Mouse (Mus musculus): ENCODE measurements at regions not wholly inside any gene's neighbourhood (a gene's known extent, or its start where the extent isn't known, plus 50 kb on each side); places are given as distances from the start of the nearest gene placed in this dataset.

DNA sequence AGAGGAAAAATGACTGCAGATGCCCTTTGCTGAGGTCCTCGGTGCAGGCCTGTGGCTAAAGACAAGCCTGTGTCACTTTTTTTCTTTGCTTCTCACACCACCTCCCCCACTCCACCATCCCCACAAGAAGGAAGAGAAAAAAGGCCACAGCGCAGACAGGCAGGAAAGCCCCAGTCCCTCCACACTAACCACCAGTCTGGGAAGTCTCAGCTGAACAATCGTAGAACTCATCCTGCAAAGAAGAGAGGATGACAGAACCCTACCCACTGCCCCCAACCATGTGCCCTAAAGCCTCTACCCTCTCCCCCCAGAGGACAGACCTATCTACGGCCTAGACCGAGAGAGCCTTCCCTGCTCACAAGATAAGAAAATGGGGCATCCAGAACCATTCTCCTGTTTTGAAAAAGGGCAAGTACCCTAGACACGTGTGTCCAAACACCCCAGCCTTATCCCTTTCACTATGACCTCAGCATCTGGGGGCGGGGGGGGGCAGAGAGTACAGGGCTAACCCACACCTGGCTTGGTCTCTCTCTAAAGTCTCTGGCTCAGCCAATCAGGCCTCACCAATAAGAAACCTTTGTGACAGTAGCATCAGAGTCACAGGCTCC, 214.8 kb downstream of the Ly86 start:
- intact Hi-C loops (cut with DNase I): no loop called here

DNA sequence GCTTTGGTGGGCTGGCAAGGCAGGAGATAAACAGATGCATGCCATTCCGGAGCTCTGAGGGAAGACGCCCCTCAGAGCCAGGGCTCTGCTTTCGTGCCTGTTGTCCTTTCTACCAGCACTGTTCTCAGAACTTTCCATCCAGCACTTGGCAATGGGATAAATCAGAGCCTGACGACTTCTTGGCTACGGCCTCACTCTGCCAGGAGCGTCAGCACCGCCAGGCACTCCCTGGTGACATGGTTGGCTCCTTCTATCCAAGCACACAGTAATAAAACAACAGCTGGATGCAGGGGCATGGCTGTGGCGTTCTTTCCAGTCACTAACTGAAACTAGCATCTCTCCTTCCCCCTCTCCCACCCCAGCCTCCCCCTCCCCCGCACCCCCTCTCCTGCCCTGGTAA, 215.4 kb downstream of the Ly86 start:
- intact Hi-C loops (cut with DNase I): no loop called here
- no peak for DNase-seq (ENCODE audit: low spot score in 2 of 2)

More for the DNA sequence above, 214.8 kb downstream of the Ly86 start:
- no peak for DNase-seq (ENCODE audit: low spot score in 2 of 2)

DNA sequence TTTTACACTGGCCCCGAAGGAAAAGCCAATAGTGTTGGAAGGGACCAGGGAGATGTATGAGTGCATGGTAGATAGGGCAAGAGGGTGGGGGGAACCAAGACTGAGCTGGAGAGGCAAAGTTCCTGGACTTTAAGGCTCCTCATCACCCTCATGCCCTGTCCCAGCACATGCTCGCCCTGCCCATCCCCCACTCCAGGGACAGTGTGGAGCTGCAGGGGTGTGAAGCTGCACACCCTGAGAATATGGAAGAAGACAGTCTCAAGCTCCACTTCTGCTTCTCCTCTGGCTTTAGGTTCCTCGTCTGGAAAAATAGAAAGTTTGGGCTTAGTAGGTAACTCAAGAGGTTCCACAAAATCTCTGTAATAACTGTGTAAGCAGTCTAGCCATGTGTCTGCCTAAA, 215.8 kb downstream of the Ly86 start:
- no peak for DNase-seq (ENCODE audit: low spot score in 2 of 2)
- intact Hi-C loops (cut with DNase I): no loop called here

DNA sequence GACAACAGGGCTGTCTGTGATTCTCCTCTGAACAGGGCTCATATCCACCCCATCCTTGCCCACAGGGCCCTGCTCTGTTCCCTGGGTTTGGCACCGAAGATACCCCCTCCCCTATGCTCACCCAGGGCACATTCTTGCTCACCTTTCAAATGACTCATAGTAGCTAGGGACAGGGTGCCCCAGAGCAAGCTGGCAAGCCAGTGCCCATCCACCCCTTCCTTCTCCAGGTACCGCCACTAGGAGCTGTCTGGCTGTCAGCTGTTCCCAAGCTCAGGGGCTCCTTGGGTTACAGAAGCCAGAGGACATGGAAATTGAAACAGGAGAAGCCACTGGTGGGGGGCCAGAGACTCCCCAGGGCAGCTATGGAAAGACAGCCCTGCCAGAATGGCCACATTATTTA, 216.4 kb downstream of the Ly86 start:
- no peak for DNase-seq (ENCODE audit: low spot score in 2 of 2)
- intact Hi-C loops (cut with DNase I): no loop called here

DNA sequence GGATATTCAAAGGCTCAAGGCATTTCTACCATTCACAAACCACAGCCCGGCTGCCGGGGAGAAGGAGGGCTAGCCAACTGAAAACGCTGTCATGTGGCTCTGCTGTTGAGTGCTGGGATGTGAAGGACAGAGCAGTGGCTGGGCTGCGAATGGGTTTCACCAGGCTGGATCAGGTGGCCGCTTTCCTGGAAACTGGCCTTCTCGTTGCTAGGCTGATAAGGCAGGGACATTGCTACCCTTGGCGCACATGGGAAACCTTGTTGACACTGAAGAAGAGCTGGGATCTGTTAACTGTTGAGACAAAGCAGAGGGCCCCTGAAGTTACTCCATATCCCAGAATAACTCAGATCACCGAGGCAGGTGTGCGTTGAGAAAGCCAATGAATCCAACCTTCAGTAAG, 216.1 kb upstream of the Rreb1 start:
- no peak for DNase-seq (ENCODE audit: low spot score in 2 of 2)
- intact Hi-C loops (cut with DNase I): no loop called here

DNA sequence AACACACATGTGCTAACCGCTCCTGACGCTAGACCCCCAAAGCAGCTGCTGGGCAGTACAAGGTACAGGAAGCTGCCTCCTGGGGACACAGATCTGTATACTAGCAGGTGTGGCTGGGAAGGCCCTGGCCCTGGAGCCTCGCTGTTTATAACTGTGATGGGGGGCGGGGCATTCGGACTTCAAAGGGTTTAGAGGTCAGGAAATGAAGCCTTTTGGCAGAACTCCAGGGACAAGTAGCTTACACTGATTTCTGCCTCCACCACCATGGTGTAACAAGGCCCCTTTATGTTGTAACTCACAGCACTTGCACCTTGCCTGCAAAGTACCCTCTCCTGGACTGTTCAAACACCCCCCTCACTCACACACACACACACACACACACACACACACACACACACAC, 215.5 kb upstream of the Rreb1 start:
- DNase-seq (ENCODE audit: low spot score in 2 of 2): no peak
- intact Hi-C loops (cut with DNase I): no loop called here

DNA sequence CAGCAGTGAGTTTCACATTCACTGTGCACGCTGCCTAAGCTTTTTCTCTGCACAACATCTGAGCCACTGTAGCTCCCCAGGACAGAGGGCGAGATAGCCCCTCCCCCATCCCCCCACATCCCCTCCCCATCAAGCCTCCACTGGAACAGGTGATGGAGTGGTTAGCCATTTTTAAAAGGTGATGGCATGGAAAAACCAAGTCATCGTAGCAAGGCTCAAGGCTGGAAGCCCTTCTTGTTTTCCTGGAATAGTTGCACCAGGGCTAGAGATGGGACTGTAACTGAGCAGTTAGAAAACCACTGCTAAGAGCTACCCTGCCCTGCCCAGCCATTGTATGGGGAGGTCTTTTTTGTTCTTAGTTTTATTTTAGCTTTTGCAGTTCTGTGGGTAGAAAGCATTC, 209.1 kb upstream of the Rreb1 start:
- no peak for DNase-seq (ENCODE audit: low spot score in 2 of 2)
- intact Hi-C loops (cut with DNase I): no loop called here

DNA sequence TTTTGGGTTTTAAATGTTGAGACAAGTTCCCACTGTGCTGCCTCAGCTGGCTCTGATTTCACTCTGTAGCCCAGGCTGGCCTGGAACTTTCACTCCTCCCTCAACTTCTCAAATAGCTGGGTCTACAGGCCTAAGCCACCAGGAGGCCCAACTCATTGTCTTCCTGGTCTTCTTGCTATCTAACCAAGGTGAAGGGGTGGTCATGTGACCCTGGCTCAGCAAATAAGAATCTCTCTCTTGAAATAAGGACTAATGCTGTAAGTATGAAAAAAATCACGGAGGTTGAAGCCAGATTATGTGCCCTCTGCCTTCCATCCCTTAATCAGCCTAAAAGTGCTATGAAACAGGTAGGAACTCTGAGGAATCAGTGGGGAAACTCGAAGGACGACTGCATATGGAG, 208.7 kb upstream of the Rreb1 start:
- no peak for DNase-seq (ENCODE audit: low spot score in 2 of 2)
- intact Hi-C loops (cut with DNase I): no loop called here

DNA sequence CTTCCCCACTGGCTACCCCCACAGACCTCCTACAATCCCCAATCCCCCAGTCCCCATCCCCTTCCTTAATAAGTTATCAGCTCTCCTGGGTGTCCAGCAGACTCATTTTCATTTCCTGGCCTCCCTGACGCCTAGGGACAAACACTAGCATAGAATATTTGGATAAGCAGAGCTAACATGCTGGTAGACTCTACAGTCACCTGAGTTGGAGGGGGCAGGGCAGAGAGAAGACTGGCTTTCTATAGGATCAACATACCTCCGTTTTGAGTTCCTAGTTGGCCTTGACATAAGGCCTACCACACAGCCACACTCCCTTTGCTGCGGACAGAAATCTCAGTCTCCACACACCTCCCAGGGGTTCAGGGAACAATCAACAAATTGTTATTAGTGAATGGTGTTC, 205.2 kb upstream of the Rreb1 start:
- no peak for DNase-seq (ENCODE audit: low spot score in 2 of 2)
- intact Hi-C loops (cut with DNase I): no loop called here

DNA sequence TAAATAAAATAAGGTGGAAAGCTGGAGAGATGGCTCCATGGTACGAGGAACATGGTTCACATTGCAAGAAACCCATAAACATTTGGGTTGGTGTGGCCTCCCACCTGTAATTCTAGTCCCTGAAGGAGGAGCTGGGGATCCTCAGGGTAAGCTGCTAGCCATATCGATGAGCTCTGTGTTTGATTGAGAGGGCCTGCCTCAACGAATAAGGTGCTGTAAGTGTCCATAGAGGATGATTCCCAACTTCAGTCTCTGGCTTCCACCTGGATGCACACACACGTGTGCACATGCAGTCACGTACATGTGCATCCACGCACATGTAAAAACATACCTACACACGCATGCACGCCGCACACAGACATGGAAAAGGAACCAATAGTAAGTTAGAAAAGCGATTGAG, 199.0 kb upstream of the Rreb1 start:
- DNase-seq (ENCODE audit: low spot score in 2 of 2): no peak
- intact Hi-C loops (cut with DNase I): no loop called here

DNA sequence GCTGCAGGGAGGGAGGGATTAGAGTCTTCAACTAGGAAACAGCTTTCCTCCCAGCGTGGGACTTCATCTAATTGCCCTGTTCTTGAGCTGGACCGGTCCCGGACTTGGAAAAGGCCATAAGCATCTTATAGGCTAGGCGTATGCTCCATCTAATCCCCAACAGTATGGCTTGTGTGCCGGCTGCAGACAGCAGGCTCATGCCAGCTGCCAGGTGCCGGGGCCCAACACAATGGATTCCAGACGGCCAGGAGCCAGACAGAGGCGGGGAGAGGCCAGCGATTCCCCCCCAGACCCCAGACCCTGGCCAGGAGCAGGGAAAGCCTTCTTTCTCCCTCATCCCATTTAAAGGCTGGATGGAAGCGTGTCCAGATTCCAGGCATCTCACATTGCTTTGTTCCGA, 198.4 kb upstream of the Rreb1 start:
- intact Hi-C loops (cut with DNase I): no loop called here
- no peak for DNase-seq (ENCODE audit: low spot score in 2 of 2)

DNA sequence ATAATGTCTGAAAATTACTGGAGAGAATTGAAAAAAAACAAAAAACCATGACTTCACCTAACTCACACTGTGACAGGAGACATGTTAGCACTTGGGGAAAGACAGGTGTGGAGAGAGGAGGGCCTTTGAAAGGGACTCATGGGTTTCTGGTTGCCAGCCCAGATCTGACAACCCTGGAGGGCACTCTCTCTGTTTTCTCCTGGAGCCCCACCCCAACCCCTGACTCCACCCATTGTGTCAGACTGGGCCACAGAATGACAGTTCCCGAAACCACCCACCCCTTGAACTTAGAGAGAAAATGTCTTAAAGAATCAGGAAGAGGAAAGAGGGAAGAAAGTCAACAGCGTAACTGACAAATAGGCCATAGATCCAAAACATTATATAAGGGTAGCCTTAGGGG, 197.4 kb upstream of the Rreb1 start:
- intact Hi-C loops (cut with DNase I): no loop called here
- DNase-seq (ENCODE audit: low spot score in 2 of 2): no peak

DNA sequence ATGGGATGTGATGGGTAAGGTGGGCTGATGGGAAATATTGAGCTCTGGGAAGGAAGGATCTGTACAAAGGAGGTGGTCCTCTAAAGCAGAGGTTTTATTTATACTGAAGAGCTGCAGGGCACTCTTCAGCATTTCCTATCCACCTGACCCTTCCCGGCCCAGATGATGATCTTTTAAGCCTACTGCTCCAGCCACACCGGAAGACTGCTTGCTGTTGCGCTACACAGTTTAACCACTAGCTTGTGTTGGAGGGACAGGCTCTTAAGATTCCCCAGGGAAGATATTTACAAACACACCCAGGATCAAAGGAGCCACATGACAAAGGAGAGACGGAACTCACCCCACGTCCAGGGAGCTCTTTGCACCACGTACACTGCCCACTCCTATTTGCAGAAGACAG, 196.8 kb upstream of the Rreb1 start:
- DNase-seq (ENCODE audit: low spot score in 2 of 2): no peak
- intact Hi-C loops (cut with DNase I): no loop called here

DNA sequence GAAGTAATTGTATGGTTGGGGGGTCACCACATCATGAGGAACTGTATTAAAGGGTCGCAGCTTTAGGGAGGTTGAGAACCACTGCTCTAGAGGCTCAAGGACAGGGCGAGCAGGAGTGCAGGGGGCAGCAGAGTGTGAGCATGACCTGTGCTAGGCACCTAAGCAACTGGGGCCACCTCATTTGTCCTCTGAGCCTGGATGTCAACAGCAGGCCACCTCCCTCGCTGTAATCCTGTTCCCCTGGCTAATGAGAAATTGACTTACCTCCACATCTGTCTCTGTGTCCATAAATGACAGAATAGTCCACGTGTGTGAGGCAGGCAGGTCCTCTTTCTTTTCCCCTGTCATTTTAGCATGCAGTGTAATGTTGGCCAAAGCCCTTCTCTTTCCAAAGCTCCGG, 192.7 kb upstream of the Rreb1 start:
- no peak for DNase-seq (ENCODE audit: low spot score in 2 of 2)
- intact Hi-C loops (cut with DNase I): no loop called here

DNA sequence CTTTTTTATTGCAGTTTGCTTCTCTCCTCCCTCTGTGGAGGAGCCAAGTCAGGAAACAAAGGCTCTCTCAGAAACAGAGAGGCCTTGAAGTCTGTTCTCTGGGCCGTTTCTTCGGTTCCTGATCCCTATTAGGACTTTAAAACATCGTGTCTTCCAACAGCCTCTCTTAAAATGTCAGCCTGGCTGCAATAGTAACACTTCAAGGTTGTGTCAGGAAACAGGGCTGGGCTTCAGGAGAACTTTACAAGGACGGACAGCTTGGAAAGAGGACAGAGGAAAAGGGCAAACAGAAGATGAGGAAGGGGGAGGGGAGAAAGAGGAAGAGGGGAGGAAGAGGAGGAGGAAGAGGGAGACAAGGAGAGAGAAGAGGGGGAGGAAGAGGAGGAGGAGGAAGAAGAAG, 191.7 kb upstream of the Rreb1 start:
- no peak for DNase-seq (ENCODE audit: low spot score in 2 of 2)
- intact Hi-C loops (cut with DNase I): no loop called here

DNA sequence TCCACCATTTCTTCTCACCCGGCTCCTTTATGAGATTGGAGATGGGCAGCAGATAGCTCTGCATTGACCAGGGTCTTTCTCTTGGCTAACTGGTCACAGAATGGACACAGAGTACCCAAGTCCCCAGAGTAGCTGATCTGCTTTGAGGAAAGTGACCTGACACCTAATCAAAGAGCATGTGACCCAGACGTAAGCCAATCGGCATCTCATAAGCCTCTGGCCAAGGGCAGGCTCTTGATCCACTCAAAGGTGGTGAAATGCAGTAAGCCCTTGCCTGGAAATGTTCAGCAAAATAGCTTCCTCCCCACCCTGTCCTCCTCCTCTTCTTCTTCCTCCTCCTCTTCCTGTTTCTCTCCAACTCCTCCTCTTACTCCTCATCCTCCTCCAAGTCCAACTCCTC, 190.3 kb upstream of the Rreb1 start:
- intact Hi-C loops (cut with DNase I): no loop called here
- no peak for DNase-seq (ENCODE audit: low spot score in 2 of 2)

DNA sequence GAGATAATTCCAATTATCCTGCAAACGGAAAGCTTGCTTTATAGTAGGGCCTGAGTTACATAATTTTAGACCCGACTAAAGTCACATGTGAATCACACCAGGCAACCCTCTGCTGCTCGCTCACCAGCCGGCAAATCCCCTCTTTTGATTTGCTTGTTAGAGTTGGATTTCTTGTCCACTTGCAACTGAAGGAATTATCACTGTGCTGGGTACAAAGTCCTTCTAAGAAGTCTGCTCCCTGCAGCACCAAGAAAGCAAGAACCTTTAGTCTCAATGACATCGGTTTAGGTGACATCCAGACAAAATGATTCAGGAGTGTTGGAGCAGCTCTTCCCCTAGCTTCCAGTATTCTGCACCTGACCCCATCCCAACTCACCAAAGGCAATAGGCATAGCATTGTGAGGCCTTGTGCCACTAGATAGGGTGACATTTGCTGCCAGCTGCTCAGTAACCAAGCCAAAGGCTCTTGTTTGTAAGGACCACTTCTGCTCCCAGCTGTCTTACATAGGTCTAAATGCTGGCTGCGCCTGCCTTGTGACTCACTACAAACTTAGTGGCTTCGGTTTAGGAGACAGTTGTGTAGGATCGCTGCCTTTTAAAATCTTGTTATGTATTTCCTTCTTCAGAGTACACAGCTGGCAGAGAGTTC, 189.5 kb upstream of the Rreb1 start:
- DNase-seq (ENCODE audit: low spot score in 2 of 2): no peak
- intact Hi-C loops (cut with DNase I): no loop called here

DNA sequence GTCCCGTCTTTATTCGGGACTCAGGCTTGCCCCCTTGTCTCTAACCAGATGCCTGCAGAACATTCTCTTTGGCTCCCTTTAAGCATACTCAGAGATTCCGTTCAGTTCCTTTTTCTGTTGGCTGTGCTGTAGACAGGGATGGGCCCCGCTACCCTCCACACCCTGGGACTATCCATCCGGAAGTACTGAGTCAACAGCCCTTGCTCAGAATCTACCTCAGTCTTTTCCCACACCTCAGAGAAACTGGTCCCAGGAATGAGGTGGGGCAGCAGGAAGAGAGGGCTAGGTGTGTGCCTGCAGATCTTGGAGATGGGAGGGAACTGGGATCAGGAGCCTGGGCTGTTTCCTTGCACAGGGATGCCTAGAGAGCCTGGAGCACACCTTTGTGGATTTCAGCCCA, 186.1 kb upstream of the Rreb1 start:
- intact Hi-C loops (cut with DNase I): no loop called here

DNA sequence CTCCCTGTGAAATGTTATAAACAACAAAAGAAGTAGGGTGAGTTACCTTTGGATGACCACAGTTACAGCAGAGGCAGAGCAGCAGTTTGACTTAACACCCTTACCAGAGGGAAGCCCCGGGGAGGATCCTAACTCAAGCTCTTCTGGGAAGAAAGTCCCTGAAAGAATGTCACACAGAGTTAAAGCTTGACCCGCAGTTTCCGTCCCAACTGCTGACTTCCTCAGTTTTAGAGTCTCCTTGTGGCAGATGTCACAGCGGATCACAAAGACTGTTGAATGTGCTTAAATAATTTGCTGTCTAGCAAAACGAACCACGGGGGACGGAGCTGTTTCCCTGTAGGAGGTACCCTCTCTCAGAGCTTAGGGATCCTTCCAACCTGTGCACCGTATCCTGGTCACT, 183.0 kb upstream of the Rreb1 start:
- intact Hi-C loops (cut with DNase I): no loop called here
- no peak for DNase-seq (ENCODE audit: low spot score in 2 of 2)

More for the DNA sequence above, 186.1 kb upstream of the Rreb1 start:
- no peak for DNase-seq (ENCODE audit: low spot score in 2 of 2)

DNA sequence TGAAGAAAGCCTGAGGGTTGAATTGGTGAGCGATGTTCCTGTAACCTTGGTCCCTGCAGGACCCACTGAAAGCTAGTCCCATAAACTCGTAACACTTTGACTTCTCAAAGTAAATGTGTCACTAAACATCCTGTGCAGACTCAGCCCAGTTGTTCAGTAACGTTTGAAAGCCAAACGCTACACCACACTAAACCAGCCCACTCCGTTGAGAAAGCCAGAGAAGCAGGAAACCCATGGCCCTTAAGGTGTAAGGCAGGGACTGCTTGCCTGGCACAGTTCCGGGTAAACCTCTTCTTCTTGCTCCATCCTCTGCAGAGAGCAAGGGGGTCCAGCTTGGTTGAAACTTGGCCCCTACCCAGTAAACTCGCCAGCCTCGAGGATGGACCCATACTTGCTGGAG, 180.6 kb upstream of the Rreb1 start:
- DNase-seq (ENCODE audit: low spot score in 2 of 2): no peak
- intact Hi-C loops (cut with DNase I): no loop called here

DNA sequence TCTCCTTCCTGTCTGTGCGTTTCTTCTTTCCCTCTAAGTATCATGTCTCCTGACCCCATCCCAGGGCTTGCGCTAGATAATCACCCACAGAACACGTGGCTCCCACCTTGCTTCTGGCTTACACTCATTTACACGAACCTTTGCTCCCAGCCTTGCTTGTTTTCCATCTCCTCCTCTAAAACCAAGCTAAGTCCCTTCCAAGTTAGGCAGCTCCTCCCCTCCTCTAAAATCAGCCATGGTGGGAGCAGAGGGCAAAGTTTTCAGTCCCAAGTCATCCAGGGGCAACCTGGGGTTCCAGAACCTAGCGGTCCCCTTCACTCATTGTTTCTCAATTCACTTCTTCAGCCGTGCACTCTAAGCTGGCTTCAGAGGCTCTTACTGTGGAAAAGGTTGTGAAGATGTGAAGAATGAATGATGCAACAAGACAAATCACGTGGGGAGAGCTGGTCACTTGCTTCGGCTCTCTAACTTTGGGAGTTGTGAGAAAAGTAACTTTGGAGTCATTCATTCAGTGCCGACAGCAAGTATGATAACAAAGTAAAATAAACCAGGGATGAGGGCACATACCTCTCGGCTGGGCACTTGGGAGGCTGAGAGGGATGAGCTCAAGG, 179.9 kb upstream of the Rreb1 start:
- no peak for DNase-seq (ENCODE audit: low spot score in 2 of 2)
- intact Hi-C loops (cut with DNase I): no loop called here

DNA sequence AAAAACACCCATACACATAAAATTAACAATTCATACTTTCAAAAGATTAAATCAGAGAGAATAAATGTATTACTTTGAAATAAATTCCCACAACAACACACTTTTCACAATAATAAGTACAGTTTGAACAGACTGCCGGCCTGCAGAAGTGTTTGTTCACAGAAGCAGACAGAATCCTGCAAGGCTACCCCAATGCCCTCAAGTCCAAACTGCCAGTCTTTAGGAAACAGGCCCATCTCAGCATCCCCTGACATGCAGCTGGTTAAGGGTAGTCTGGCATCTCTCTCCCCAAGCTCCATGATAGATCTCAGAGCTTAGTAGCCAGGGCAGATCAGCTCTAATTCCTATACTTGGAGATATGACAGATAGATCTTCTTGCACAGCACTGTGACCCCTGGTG, 178.5 kb upstream of the Rreb1 start:
- intact Hi-C loops (cut with DNase I): no loop called here
- no peak for DNase-seq (ENCODE audit: low spot score in 2 of 2)

Measured in left cerebral cortex, postnatal 36 days (tissue).